Mouse (Mus musculus): Measurements from ENCODE around the gene Atp5j.

Atp5j gene

GRCm38 (mm10) chr16:84807874-84808273 lies 27.6 kb downstream of the Atp5j start:
- DNase-seq (ENCODE audit: low read depth, low spot score) = no peak

DNA sequence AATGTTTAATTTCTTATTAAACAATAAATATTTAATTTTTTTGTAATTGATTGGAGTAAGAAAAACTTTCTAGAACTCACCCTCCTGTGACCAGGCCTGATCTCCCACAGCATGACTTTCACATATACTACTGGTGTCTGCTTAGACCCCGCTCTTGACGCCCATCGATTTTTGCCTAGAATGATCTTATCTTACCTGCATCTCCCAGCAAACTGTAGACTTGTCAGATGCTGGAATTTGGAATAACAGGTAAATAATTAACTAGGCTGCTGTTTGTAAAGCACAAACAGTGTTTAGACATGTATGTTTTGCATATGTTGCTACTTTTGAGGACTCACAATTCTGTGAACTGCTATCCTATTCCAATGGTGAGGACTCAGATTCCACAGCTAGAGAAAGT lies 29.2 kb downstream of the Atp5j start:
- no peak for DNase-seq (ENCODE audit: low read depth, low spot score)

- no peak for DNase-seq (ENCODE audit: low read depth, low spot score)
These were observed 30.6 kb downstream of the Atp5j start for GRCm38 (mm10) chr16:84804866-84805265.

DNA sequence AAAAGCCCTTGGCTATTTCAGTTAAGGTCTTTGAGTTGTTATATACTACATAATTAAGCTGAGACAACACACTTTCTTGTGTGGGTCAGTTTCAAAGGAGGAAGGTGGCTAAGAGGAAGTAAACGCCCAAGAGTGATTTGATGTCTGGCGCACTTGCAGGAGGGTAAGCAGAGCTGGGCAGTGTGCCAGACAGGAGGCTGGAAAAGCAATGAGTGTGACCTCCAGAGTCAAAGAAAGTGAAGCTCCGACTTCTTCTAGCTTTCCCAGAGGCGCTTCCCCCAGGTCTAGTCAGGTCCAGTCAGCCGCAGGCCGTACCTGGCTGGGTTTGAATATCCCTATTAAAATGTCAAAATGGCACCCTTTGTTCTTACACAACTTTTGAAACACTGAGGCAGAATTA lies 33.2 kb downstream of the Atp5j start:
- no peak for DNase-seq (ENCODE audit: low read depth, low spot score)

DNA sequence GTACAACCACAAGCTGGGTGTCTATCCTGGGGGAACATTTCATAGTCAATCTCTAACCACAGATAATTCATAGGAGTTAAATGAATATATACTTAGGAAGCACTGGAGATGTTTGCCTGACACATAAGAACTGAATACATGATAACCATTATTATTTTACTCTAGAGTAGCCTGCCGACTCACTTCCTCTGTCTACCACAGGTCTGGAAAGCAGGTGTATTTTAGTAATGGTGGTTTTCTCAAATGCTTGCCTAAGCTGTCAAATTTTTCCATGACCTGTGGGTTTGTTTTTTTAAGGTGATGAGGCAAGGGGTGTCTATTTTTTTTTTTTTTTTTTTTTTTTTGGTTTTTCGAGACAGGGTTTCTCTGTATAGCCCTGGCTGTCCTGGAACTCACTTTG lies 35.4 kb downstream of the Atp5j start:
- DNase-seq (ENCODE audit: low read depth, low spot score) = no peak

DNA sequence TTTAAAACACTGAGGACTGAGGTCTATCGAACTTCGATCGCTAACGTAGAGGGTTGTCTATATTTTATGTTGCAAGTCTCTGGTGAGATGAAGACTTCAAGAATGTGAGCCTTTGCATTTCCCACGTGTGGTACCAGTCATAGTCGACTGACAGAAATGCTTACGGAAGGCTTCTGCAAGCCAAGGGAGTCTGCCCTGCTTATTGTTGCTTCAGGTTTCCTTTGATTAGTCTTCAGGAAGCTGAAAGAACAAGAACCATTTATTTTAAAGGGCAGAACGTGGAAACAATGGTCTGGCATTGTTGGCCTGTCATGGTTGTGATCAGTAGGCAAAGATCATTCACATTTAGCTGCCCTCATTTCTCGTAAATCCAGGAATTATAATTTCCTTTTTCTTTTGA lies 38.7 kb downstream of the Atp5j start:
- DNase-seq (ENCODE audit: low read depth, low spot score) = no peak

DNA sequence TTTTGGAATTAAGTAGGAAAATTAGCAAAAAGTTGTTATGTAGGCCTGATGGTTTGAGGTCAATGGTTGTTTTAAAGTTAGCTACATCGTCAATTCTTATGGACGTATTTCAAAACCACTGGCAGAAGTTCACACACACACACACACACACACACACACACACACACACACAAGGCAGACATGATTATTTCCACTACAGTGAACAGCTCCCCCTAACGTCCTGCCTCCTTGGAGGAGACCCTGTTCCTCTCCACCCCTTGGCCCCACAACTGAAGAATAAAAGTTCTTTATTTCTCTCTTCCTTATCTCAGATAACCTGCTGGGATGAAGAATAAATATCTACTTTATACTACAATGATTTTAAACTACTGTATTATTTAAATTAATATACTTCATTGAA lies 40.1 kb downstream of the Atp5j start:
- no peak for DNase-seq (ENCODE audit: low read depth, low spot score)

DNA sequence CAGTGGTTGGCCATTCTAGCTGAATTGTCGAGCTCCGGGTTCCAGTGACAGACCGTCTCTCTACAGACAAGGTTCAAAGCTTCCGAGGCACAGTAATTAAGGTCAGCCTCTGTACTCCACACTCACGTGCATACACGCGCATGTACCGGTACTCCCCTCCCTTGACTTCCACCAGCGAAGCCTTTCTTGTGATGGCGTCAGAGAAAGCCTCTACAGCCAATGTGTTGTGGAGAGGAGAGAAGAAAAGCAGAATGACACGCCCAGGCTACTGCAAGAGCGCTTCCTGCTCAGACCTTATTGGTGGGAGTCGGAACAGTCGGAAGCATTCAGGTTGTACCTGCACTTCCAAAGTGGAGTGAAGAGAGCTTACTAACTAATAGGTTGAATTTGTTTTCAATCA lies 42.0 kb downstream of the Atp5j start:
- DNase-seq (ENCODE audit: low read depth, low spot score) = no peak

- DNase-seq (ENCODE audit: low read depth, low spot score) = no peak
These were observed 44.7 kb downstream of the Atp5j start for GRCm38 (mm10) chr16:84790595-84791165.

- no peak for DNase-seq (ENCODE audit: low read depth, low spot score)
These were observed 50.5 kb downstream of the Atp5j start for GRCm38 (mm10) chr16:84784966-84785365.

DNA sequence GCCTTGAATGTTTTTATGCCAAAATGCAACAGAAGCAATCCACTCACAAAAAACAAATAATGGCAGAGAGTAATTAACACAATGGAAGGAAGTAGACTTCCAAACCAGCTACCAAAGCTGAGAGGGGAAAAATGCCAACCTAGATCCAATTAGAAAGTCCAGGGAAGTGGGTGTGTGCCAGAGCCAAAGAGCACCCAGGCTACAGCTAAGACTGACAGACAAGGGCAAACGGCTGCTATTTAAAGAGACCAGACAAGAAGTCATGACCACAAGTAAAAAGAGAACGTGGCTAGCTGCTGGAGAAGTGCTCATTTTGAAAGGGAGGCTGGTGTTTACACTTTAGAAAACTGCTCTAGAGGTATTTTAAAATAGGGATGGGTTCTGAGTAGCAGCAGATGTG lies 52.1 kb downstream of the Atp5j start:
- DNase-seq (ENCODE audit: low read depth, low spot score) = no peak

DNA sequence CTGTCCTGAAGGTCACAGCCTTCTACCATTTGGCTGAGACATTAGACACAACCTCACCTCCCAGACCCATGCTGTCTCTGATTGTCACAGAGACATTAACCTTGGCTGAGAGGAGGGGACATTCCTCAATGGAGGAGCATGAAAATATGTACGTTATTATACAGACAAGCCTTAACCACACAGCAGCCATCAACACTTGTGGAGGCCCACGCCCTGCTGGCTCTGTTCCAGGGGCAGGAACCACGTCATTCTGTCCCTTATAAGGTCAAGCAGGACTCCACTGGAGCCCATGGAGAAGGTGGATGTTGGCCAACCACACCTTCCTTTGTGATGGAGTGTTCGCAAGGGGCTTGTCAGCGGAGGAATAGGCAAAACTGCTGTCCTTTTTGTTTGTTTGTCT lies 55.7 kb downstream of the Atp5j start:
- DNase-seq (ENCODE audit: low read depth, low spot score) = no peak

GRCm38 (mm10) chr16:84778861-84779630 lies 56.4 kb downstream of the Atp5j start:
- no peak for DNase-seq (ENCODE audit: low read depth, low spot score)

DNA sequence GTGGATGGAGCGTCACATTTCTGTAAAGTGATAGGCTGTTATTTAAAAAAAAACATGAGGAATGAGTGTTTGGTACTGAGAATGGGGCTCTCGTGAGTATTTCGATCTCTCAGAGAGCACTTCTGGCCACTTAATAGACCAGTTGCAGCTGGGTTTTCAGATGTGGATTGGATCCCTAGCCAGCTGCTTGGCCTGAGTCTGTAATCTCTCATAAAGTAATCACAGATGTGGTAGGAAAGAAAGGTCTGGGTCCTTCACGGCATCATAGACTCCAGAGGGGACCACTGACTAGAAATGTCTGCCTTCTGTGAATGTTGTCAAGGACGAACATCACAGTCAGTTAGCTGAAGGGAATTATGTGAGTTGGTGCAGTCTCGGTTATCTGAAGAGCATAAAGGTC lies 57.0 kb downstream of the Atp5j start:
- DNase-seq (ENCODE audit: low read depth, low spot score) = no peak

Data from c-Kit-negative CD71-positive TER-119-positive erythroid progenitor cells, embryonic 14.5 days (primary cell).